Mouse (Mus musculus) adrenal gland, adult 18-20 months (tissue): ENCODE results near the gene Cox7a2l. TPM values are rescaled to one million over a fixed set of nuclear protein-coding genes. Genes with fewer than 3 reads are reported as not detected.

Source experiments
- DNase-seq, 2 experiments: peaks; one replicate each; pipeline ENCODE4 v3.0.0; 2021 to 2022; ENCODE audit warnings: low spot score in 2 of 2
- total RNA-seq, 2 experiments: library from RNA; stranded (reverse); gene quantifications; 1 replicate in 1 of 2; 2 replicates in 1 of 2; pipeline ENCODE4 v1.2.3; 2021

The Cox7a2l gene
- total RNA-seq, 2 experiments from 2014 or later, result 186 to 198 TPM

DNA sequence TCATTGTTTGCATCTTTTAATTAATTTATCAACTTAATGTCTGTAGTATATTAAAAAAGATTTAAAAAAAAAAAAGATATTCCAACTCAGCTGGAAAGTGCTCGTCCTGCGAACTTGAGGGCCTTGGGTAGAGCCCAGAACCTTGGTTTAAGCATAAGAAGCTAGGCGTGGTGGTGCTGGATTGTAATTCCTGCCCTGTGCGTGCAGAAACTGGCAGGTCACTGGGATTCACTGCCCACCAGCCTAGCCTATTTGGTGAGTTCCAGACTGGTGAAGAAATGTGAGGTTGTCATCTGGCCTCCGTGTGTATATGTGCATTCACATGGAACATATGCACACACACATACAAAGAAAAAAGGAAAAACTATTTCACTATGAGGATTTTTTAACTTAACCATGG lies 51.2 kb downstream of the Cox7a2l start:
- DNase-seq, result no peak

DNA sequence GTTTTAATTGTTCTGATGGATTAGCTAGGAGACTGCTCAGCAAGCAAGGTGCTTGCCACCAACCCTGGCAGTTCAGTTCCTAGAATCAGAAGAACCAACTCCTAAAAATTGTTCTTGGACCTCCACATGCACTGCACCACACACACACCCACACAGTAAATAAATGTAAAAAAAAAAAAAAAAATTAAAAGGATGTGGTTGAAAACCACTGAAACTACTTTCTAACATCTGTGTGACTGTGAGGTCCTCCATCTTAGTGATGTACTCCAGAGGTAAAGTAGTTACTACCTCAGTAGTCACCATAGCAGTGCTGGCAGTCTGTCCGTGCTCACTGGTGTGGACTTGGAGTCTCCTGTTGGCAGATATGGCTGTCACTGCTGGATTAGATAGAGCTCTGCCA lies 59.9 kb downstream of the Cox7a2l start:
- DNase-seq, result no peak

- no peak for DNase-seq
Observed at GRCm38 (mm10) chr17:83453587-83453986, 63.5 kb downstream of the Cox7a2l start.

- no peak for DNase-seq
Observed at GRCm38 (mm10) chr17:83452451-83452850, 64.7 kb downstream of the Cox7a2l start.

Other genes with a start within 250 kb of the Cox7a2l start
- 10 to 100 TPM; 11.7 to 18.7 TPM for gene Eml4, start 166.4 kb downstream of the Cox7a2l start, total RNA-seq
- gene Kcng3, start 114.6 kb upstream of the Cox7a2l start, total RNA-seq, result 10 to 100 TPM in 1 of 2 experiments, 1 to 10 TPM in 1; 9.7 to 10.9 TPM
- 10 to 100 TPM; 44.2 to 52.3 TPM for gene Mta3, start 188.8 kb upstream of the Cox7a2l start, total RNA-seq